Mouse (Mus musculus) CH12.LX (cell line): Measurements from ENCODE around the gene Fnbp1. TPM values are rescaled to one million over a fixed set of nuclear protein-coding genes. Genes with fewer than 3 reads are reported as not detected.
A peak's percentile ranks its signal among the peaks of the same experiment; 100 is the strongest.

Experiments
- DNase-seq: peaks from one replicate; pipeline ENCODE4 v3.0.0-alpha.2; 2013; ENCODE audit errors: extremely low read depth
- H3K27ac ChIP-seq: 2 replicates; pipeline ENCODE4 v1.5.1; 2012; ENCODE audit warnings: low read depth, mild to moderate bottlenecking, control low read depth, moderate library complexity; ENCODE audit not compliant: insufficient read depth
- H3K27me3 ChIP-seq: replicated peaks from 2 replicates; pipeline ENCODE3; 2012; ENCODE audit warnings: inconsistent platforms
- H3K36me3 ChIP-seq, 2 experiments: replicated peaks in 1 of 2; 2 replicates each; pipeline versions ENCODE3 to v1.6.1; 2012; ENCODE audit warnings: inconsistent platforms in 1 of 2, low read length in 1 of 2, mild to moderate bottlenecking in 1 of 2, mixed read lengths in 1 of 2, moderate library complexity in 1 of 2; ENCODE audit not compliant: control insufficient read depth in 1 of 2, insufficient read depth in 1 of 2
- H3K4me1 ChIP-seq, 2 experiments: 2 replicates each; pipeline ENCODE4 v1.6.1; 2012; ENCODE audit warnings: inconsistent platforms in 1 of 2, moderate library complexity in 1 of 2; ENCODE audit not compliant: insufficient read depth in 2 of 2, control insufficient read depth in 1 of 2
- H3K4me2 ChIP-seq: 2 replicates; pipeline ENCODE4 v1.6.1; 2012; ENCODE audit warnings: low read depth, mild to moderate bottlenecking, control low read depth; ENCODE audit not compliant: poor library complexity, insufficient read depth, severe bottlenecking
- H3K4me3 ChIP-seq, 3 experiments: fragments of 150-350 bp in 1 of 3; sonication (generic) in 1 of 3; replicated peaks in 1 of 3; 2 replicates each; pipeline versions ENCODE3 to v1.5.1; 2011 to 2012; ENCODE audit warnings: low read depth in 2 of 3, low read length in 2 of 3, mild to moderate bottlenecking in 2 of 3, moderate library complexity in 2 of 3, control low read depth in 1 of 3, improper control_type of control experiment in 1 of 3, inconsistent platforms in 1 of 3, mixed read lengths in 1 of 3; ENCODE audit not compliant: poor library complexity in 1 of 3
- H3K79me2 ChIP-seq: replicated peaks from 2 replicates; pipeline ENCODE4 v1.6.1; 2012; ENCODE audit warnings: mild to moderate bottlenecking, moderate library complexity; ENCODE audit not compliant: control insufficient read depth, poor library complexity, insufficient read depth, severe bottlenecking; ENCODE audit errors: extremely low read depth
- H3K9ac ChIP-seq: 2 replicates; pipeline ENCODE4 v1.6.1; 2012; ENCODE audit warnings: low read depth, mild to moderate bottlenecking, control low read depth, moderate library complexity; ENCODE audit not compliant: insufficient read depth
- H3K9me3 ChIP-seq: replicated peaks from 2 replicates; pipeline ENCODE3; 2012; ENCODE audit warnings: low read length, inconsistent platforms, mixed read lengths
- BHLHE40 ChIP-seq: IDR thresholded peaks from 2 replicates; pipeline ENCODE4 v1.6.1; 2011; ENCODE audit warnings: mild to moderate bottlenecking, low read depth, low read length, improper control_type of control experiment
- CHD1 ChIP-seq: IDR thresholded peaks from 2 replicates; pipeline ENCODE4 v1.6.1; 2012; ENCODE audit warnings: low read depth, low read length, improper control_type of control experiment, inconsistent platforms
- CHD2 ChIP-seq: IDR thresholded peaks from 2 replicates; pipeline ENCODE4 v1.6.1; 2011; ENCODE audit warnings: low read length, improper control_type of control experiment
- CTCF ChIP-seq, 2 experiments: IDR thresholded peaks in 1 of 2; conservative IDR thresholded peaks in 1 of 2; 2 replicates each; pipeline ENCODE4 v1.5.1; 2011 to 2012; ENCODE audit warnings: low read depth in 2 of 2, low read length in 2 of 2, improper control_type of control experiment in 1 of 2, inconsistent platforms in 1 of 2, mild to moderate bottlenecking in 1 of 2, moderate library complexity in 1 of 2
- E2F4 ChIP-seq: IDR thresholded peaks from 2 replicates; pipeline ENCODE4 v1.6.1; 2011; ENCODE audit warnings: low read depth, low read length, improper control_type of control experiment; ENCODE audit not compliant: insufficient replicate concordance
- ELF1 ChIP-seq: IDR thresholded peaks from 2 replicates; pipeline ENCODE4 v1.6.1; 2014; ENCODE audit warnings: low read depth, mild to moderate bottlenecking, inconsistent platforms, low read length, improper control_type of control experiment
- EP300 ChIP-seq: IDR thresholded peaks from 2 replicates; pipeline ENCODE4 v1.6.1; 2011; ENCODE audit warnings: low read length, improper control_type of control experiment
- ETS1 ChIP-seq: conservative IDR thresholded peaks from 2 replicates; pipeline ENCODE4 v1.6.1; 2012; ENCODE audit warnings: low read depth, mild to moderate bottlenecking, inconsistent platforms, low read length, improper control_type of control experiment, moderate library complexity
- GABPA ChIP-seq: IDR thresholded peaks from 2 replicates; pipeline ENCODE4 v1.6.1; 2012; ENCODE audit warnings: low read depth, low read length, improper control_type of control experiment, inconsistent platforms; ENCODE audit not compliant: insufficient replicate concordance
- HCFC1 ChIP-seq: IDR thresholded peaks from 2 replicates; pipeline ENCODE4 v1.6.1; 2012; ENCODE audit warnings: low read depth, mild to moderate bottlenecking, inconsistent platforms, low read length, improper control_type of control experiment
- IRF4 ChIP-seq: IDR thresholded peaks from 2 replicates; pipeline ENCODE4 v1.6.1; 2014; ENCODE audit warnings: low read depth, mild to moderate bottlenecking, inconsistent platforms, low read length, improper control_type of control experiment
- JUND ChIP-seq: conservative IDR thresholded peaks from 2 replicates; pipeline ENCODE4 v1.6.1; 2011; ENCODE audit warnings: low read depth, low read length, improper control_type of control experiment
- KAT2A ChIP-seq: IDR thresholded peaks from 2 replicates; pipeline ENCODE4 v1.6.1; 2012; ENCODE audit warnings: low read length, improper control_type of control experiment, inconsistent platforms; ENCODE audit not compliant: insufficient replicate concordance
- MAFK ChIP-seq: IDR thresholded peaks from 2 replicates; pipeline ENCODE4 v1.6.1; 2011; ENCODE audit warnings: low read length, improper control_type of control experiment; ENCODE audit not compliant: insufficient replicate concordance
- MAX ChIP-seq: IDR thresholded peaks from 2 replicates; pipeline ENCODE4 v1.6.1; 2011; ENCODE audit warnings: low read length, improper control_type of control experiment
- MAZ ChIP-seq: IDR thresholded peaks from 2 replicates; pipeline ENCODE4 v1.6.1; 2012; ENCODE audit warnings: low read depth, mild to moderate bottlenecking, inconsistent platforms, low read length, improper control_type of control experiment, moderate library complexity
- MEF2A ChIP-seq: IDR thresholded peaks from 2 replicates; pipeline ENCODE4 v1.6.1; 2014; ENCODE audit warnings: low read depth, mild to moderate bottlenecking, inconsistent platforms, low read length, improper control_type of control experiment, borderline replicate concordance
- MXI1 ChIP-seq: IDR thresholded peaks from 2 replicates; pipeline ENCODE4 v1.6.1; 2011; ENCODE audit warnings: mild to moderate bottlenecking, low read depth, low read length, improper control_type of control experiment
- MYC ChIP-seq: IDR thresholded peaks from 2 replicates; pipeline ENCODE4 v1.6.1; 2011; ENCODE audit warnings: low read depth, mild to moderate bottlenecking, improper control_type of control experiment, low read length
- NELFE ChIP-seq: IDR thresholded peaks from 2 replicates; pipeline ENCODE4 v1.6.1; 2011; ENCODE audit warnings: low read depth, low read length, improper control_type of control experiment
- PAX5 ChIP-seq: IDR thresholded peaks from 2 replicates; pipeline ENCODE4 v1.6.1; 2012; ENCODE audit warnings: low read length, inconsistent platforms, mixed read lengths
- POLR2A ChIP-seq: IDR thresholded peaks from 2 replicates; pipeline ENCODE4 v1.6.1; 2011; ENCODE audit warnings: low read depth, mild to moderate bottlenecking, improper control_type of control experiment, low read length
- POLR2AphosphoS2 ChIP-seq: IDR thresholded peaks from 2 replicates; pipeline ENCODE4 v1.6.1; 2011; ENCODE audit warnings: low read depth, low read length, improper control_type of control experiment
- RAD21 ChIP-seq: IDR thresholded peaks from 2 replicates; pipeline ENCODE4 v1.6.1; 2011; ENCODE audit warnings: low read depth, mild to moderate bottlenecking, low read length, improper control_type of control experiment, moderate library complexity
- RCOR1 ChIP-seq: conservative IDR thresholded peaks from 2 replicates; pipeline ENCODE4 v1.6.1; 2012; ENCODE audit warnings: low read depth, mild to moderate bottlenecking, inconsistent platforms, low read length, improper control_type of control experiment
- SIN3A ChIP-seq: IDR thresholded peaks from 2 replicates; pipeline ENCODE4 v1.6.1; 2012; ENCODE audit warnings: low read length, improper control_type of control experiment, inconsistent platforms
- SMC3 ChIP-seq: IDR thresholded peaks from 2 replicates; pipeline ENCODE4 v1.6.1; 2011; ENCODE audit warnings: low read depth, low read length, improper control_type of control experiment
- TBP ChIP-seq: conservative IDR thresholded peaks from 2 replicates; pipeline ENCODE4 v1.6.1; 2011; ENCODE audit warnings: low read depth, low read length, improper control_type of control experiment
- TCF12 ChIP-seq: IDR thresholded peaks from 2 replicates; pipeline ENCODE4 v1.6.1; 2014; ENCODE audit warnings: low read depth, mild to moderate bottlenecking, inconsistent platforms, low read length, improper control_type of control experiment
- UBTF ChIP-seq: IDR thresholded peaks from 2 replicates; pipeline ENCODE4 v1.6.1; 2012; ENCODE audit warnings: low read depth, mild to moderate bottlenecking, inconsistent platforms, low read length, improper control_type of control experiment, moderate library complexity
- USF1 ChIP-seq: IDR thresholded peaks from 2 replicates; pipeline ENCODE4 v1.6.1; 2014; ENCODE audit warnings: low read depth, mild to moderate bottlenecking, inconsistent platforms, low read length, improper control_type of control experiment
- USF2 ChIP-seq: conservative IDR thresholded peaks from 2 replicates; pipeline ENCODE4 v1.6.1; 2011; ENCODE audit warnings: low read depth, low read length, improper control_type of control experiment
- ZC3H11A ChIP-seq: IDR thresholded peaks from 2 replicates; pipeline ENCODE4 v1.6.1; 2012; ENCODE audit warnings: low read depth, mild to moderate bottlenecking, inconsistent platforms, low read length, improper control_type of control experiment
- ZKSCAN1 ChIP-seq: IDR thresholded peaks from 2 replicates; pipeline ENCODE4 v1.6.1; 2012; ENCODE audit warnings: low read depth, inconsistent platforms, low read length, improper control_type of control experiment, borderline replicate concordance
- ZMIZ1 ChIP-seq: IDR thresholded peaks from 2 replicates; pipeline ENCODE4 v1.6.1; 2012; ENCODE audit warnings: low read depth, mild to moderate bottlenecking, inconsistent platforms, low read length, improper control_type of control experiment
- ZNF384 ChIP-seq: IDR thresholded peaks from 2 replicates; pipeline ENCODE4 v1.6.1; 2012; ENCODE audit warnings: low read depth, low read length, improper control_type of control experiment, inconsistent platforms
- dilution Hi-C: fragments of 300-500 bp; cut with MboI; formaldehyde crosslinking; loops from 2 replicates; pipeline ENCODE4 v1.14.3; 2020; ENCODE audit warnings: low sequenced_read_pairs; ENCODE audit not compliant: extremely low pct_unique_long_range_greater_than_20kb, extremely low pct_ligation_motif_present
- in situ Hi-C: fragments of 300-500 bp; cut with MboI; formaldehyde crosslinking; loops from 3 replicates; pipeline ENCODE4 v1.14.3; 2019; ENCODE audit warnings: low sequenced_read_pairs, low pct_ligation_motif_present, low pct_unique_long_range_greater_than_20kb, mixed read lengths
- polyA plus RNA-seq: library from polyadenylated mRNA; unstranded; fragments of >175 nt; gene quantifications from 2 replicates; pipeline ENCODE4 v1.2.1, GENCODE M21; 2012; ENCODE audit warnings: low read depth; ENCODE audit not compliant: insufficient read length
- total RNA-seq, 2 experiments: library from RNA; depleted of rRNA; stranded (reverse); fragments of 300-350 nt in 1 of 2; fragments of >200 nt in 1 of 2; gene quantifications; 2 replicates each; pipeline ENCODE4 v1.2.3; 2012 to 2014

The Fnbp1 gene
- total and polyA plus RNA-seq, 3 experiments: 29.6 to 133 (median 50.5) TPM

DNA sequence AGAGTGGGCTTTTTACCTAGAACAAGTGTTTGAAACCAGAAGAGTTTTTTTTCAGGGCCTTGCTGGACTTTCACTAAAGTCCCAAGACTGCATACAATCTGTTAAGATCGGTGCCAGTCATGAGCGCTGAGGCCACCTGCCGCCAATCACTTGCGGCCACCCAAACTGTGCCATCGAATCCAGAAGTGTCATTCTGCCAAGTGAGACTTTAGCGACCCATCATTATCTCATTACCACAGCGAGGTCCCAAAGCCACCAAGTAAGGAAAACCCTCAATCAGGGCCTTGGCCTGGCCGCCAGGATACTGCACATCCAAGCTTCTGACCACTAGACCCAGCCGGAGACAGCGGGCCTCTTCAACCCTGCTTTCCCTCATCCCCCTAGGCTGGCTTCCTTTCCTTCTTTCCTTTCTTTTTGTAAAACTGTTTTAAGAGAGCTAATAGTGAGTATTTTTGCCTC is 2.6 kb downstream of the Fnbp1 start (continued):
- TF ChIP-seq PAX5: no peak
- peak; percentile 14 for TF ChIP-seq RAD21
- no peak for TF ChIP-seq ZMIZ1
- TF ChIP-seq NELFE: no peak
- TF ChIP-seq SIN3A: peak; percentile 80
- TF ChIP-seq TBP: 0 out of 2 replicates have a peak, but pooled peaks have one; percentile 62
- TF ChIP-seq CHD1: peak; percentile 79; the same call in 1 of the 2 replicates
- 0 out of 2 replicates have a peak, but pooled peaks have one; percentile 41 for TF ChIP-seq UBTF

DNA sequence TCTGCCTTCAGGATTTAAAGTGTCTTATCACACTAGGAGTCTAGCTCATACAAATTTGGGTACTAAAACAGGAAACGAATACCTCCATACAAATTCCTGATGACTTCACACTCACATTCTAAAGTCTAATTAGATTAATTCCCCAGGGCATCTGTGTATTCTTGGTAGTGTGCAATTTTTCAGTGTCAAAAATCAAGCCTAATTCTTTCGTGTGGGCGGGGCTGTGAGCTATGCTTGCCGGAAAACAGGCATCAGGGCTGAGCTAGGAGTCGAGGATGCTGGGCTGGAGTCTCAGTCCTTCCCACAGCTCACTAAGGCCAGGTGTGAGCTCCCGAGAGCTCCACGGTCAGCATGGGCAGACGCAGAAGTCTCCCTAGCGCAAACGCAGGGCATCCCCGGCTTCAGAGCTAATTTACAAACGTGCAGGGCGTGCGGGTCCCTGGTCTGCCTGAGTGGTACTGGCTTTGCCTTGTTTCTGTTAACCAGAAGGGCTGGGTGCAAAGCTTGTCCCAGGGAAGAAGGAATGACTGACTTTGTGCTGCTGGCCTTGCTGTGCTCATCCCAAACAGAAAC is 4.7 kb downstream of the Fnbp1 start:
- Histone ChIP-seq H3K9ac (peak overlapping the region; percentile 57; the same call in 1 of the 2 replicates), H3K79me2 (peaks cover 95% of the 10 kb centered on the region), H3K27me3 (no peaks in the 10 kb centered on the region), H3K4me2 (peak overlapping the region; percentile 45), H3K36me3 (peaks cover 0 to 27% of the 10 kb centered on the region in 2 experiments), H3K4me1 (peaks cover 15 to 58% of the 10 kb centered on the region in 2 experiments), H3K9me3 (no peaks in the 10 kb centered on the region), H3K4me3 (peak overlapping the region in 2 of 3 experiments; percentile 21 to 36), H3K27ac (peak overlapping the region; percentile 50)
- in situ Hi-C loops: no loop called here
- dilution Hi-C loops: no loop called here
- DNase-seq: no peak
- TF ChIP-seq ZMIZ1 (no peak), ZC3H11A (no peak), HCFC1 (no peak), MAZ (no peak), SIN3A (no peak; the same call in 1 of the 2 replicates), ZKSCAN1 (no peak), MYC (0 out of 2 replicates have a peak, but pooled peaks have one; percentile 5), UBTF (no peak), RAD21 (no peak), MAFK (no peak), TCF12 (0 out of 2 replicates have a peak, but pooled peaks have one; percentile 30), IRF4 (no peak), USF1 (no peak), PAX5 (no peak), POLR2AphosphoS2 (no peak), RCOR1 (no peak), CHD1 (no peak; the same call in 1 of the 2 replicates), ZNF384 (no peak), ETS1 (no peak; the same call in 1 of the 2 replicates), CHD2 (no peak), GABPA (no peak), E2F4 (no peak), JUND (no peak), ELF1 (no peak), KAT2A (no peak), MXI1 (peak; percentile 43; the same call in 1 of the 2 replicates), USF2 (no peak), POLR2A (peak; percentile 21; the same call in 1 of the 2 replicates), EP300 (no peak), NELFE (no peak), SMC3 (no peak), CTCF (conservative IDR thresholded peaks at IDR 0.05 in 1 of 2, IDR thresholded peaks at IDR 0.05 in 1 of 2; ENCODE audit: low read depth in 2 of 2, low read length in 2 of 2) (no peak), MAX (no peak), BHLHE40 (peak; percentile 76), MEF2A (0 out of 2 replicates have a peak, but pooled peaks have one; percentile 9)
